Mouse (Mus musculus) cerebellum, postnatal 4 days (tissue): ENCODE measurements around the gene Dst.

Source experiments
- DNase-seq, 2 experiments: peaks; one replicate each; pipeline ENCODE4 v3.0.0; 2022; ENCODE audit warnings: low spot score in 2 of 2, mixed read lengths in 1 of 2

The Dst gene

DNA sequence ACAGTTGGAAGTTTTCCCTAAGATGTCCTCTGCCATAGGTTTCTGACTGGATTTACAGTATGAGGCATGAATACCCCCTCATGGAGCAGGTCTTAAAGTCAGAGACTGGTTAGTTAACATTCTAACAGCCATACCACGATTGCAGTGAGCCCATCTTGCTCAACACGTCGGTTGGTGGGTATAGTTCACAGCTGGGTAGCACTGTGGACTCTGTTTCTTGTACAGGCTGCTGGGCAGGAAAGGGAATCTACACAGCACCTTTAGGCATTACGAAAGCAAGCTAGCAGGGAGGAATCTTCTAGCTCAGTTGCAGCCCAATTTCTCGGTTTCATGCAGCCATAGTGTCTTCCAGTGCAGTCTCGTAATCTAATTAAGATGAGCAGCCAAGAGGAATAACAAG is 69.8 kb downstream of the Dst start:
- no peak for DNase-seq

DNA sequence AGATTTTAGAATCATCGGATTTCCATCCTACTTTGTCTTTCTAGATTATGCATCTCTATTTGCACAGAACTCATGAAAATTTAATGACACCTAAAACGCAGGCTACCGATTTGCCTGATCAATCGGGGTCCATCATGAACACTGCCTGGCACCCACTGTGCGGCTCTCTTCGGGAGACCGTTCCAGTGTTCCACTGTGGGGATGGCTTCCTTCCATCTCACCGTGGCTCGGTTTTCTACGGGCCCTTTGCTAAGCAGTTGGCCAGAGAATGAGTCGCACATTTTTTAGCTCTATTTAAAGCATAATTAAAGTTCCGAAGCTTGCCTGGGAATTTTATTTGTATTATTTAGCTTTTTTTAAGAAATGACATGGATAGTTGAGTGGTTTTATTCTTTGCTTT is 72.4 kb downstream of the Dst start:
- no peak for DNase-seq

GRCm38 (mm10) chr1:33989643-33990042 is 81.6 kb downstream of the Dst start:
- no peak for DNase-seq

DNA sequence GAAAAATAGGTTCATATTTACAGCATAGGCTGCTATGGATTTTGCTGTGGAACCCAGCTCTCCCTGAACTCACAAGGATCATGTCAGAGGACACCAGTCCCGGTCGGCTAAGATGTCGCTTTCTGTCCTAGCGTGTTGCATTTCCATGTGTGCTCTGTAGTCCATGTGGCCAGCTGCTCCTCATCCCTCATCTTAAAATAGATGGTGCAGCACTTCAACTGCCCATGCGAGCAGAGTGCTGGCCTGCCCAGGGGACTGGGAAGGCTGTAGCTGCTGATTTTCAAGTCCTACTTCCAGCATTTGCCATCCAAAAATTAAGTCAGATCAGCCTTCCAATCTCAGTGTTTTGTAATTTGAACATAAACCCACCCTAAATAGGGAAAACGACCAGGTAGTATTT is 83.0 kb downstream of the Dst start:
- no peak for DNase-seq

- no peak for DNase-seq
Measured at GRCm38 (mm10) chr1:33992810-33993209, 84.8 kb downstream of the Dst start.

DNA sequence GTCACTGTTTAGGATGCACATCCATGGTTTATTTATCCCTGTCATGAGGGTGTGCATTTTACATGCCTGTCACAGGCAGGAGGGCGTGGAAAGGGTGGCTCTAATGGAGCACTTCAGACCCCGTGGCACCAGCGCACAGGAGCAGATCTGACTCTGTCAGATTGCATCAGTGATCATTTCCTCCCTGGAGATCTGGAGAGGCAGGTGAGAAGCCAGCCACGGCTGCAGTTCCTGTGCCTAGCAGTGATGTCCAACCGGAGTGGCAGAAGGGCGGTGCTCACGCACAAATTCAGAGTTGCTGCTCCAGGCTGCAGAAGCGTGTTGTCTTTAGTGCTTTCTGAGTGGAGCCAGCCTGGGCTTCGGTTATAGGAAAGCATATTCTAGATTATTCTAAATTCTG is 86.2 kb downstream of the Dst start:
- DNase-seq, result no peak

GRCm38 (mm10) chr1:33995386-33995785 is 87.4 kb downstream of the Dst start:
- no peak for DNase-seq

GRCm38 (mm10) chr1:33996105-33996887 is 88.3 kb downstream of the Dst start:
- DNase-seq, result no peak

DNA sequence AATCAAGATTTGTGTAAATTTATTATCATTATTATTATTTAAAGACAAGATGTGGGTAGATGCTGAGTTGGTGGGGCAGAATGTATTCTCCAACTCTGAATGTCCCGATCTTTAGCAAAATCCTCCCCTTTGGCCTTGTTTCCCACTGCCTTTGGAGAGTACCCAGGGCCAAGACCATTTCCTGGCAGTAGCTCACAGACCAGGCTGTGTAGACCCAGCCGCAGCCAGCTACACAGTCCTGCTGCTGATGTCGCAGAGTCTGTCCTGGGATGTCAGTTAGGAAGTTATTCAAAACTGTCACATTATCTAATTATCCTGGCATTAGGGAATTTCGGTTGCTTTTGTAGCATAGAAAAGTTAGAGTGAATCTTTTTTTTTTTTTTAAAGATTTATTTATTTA is 94.3 kb downstream of the Dst start:
- no peak for DNase-seq

- no peak for DNase-seq
Measured at GRCm38 (mm10) chr1:34002970-34003369, 94.9 kb downstream of the Dst start.

DNA sequence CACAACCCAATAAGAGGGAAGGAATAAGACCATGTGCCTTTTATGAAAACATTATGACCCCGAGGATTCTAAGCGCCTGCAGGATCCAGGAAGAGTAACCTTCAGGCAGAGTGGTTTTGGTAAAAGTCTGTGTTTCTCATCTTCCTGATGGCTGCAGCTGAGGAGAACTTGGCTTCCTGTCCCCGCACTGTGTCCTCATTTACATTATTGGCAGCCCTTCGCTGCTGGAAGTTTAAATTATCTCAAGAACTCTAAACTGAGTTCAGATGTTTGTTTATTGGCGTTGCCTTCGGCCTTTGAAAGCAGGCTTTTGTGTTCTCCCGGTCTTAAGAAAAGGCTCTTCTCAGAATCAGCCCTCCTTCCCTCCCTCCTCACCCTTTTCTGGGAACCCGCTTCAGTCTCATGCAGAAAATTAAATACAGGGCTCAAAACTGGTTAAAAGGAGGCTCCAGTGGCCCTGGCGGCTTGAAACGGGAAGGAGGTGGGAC is 97.3 kb downstream of the Dst start:
- no peak for DNase-seq

DNA sequence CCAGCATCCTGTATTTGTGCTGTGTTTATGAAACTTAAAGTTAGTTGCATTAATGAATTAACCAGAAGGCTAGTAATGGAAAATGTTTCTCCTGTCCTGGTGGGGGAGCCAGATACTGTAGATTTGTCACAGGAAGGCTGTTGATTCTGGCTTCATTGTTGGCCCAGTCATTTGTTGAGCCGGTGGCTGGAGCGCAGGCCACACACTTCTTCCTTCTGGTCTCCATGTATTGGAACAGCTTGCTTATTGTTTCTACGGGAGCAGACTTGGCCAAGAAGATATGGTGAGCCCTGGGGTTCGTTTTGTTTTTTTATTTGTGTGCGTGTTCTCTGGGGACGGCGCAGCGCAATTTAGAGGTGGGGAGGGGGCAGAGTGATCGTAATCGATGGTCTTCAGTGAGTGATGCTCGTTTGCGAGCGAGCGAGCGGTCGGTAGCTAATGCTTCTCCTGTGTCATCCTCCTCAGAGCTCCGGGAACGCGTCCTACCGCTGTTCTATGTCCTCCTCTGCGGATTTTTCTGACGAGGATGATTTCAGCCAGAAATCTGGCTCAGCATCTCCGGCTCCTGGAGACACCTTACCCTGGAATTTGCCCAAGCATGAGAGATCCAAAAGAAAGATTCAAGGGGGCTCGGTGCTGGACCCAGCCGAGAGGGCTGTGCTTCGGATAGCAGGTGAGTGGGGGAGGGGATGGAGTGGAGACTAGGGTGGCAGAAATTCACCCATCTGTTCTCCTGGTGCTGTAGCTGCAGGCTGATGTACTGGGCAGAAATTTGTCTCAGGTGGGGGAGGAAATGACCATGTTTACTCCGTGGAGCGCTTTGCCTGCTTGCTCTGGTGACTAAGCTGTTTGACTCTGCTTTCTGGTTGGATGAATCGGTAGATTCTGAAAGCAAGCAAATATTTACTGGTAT is 98.0 kb downstream of the Dst start:
- DNase-seq, result peak in 1 of 2 experiments; percentile 70

GRCm38 (mm10) chr1:34006828-34007361 is 98.9 kb downstream of the Dst start:
- no peak for DNase-seq

- no peak for DNase-seq
Measured at GRCm38 (mm10) chr1:34007379-34007778, 99.4 kb downstream of the Dst start.

DNA sequence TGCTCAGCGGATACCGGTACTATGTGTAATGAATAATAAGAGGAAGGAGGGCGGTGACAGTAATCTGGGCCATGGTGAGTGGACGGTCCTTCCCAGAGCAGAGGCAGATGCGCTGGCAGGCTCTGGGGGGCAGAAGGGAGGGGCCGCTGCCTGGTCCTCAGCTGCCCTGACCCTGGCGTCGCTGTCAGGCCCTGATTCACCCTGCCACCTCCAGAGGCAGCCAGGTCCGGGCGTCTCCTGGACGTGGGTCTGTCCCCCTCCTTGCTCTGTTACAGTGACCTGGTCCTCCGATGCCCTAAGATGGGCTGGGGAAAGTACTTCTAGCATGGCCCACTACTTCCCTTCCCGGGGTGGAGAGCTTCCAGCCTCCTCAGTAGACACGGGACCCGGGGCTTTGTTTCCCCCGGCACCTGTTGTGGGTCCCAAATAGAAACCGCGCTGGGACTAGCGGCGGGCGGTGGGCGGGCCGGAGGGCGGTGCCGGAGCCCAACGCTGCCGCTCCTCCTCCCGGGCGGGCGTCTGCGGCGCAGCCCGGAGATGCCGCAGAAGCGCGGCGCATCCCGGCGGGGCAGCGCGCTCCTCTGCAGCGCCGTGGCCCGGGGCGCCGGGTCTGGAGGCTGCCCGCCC is 103.1 kb downstream of the Dst start:
- peak; percentile 32 to 56 for DNase-seq

- peak in 1 of 2 experiments; percentile 12 for DNase-seq
Measured at GRCm38 (mm10) chr1:34011821-34012271, 103.8 kb downstream of the Dst start.

GRCm38 (mm10) chr1:34013490-34013889 is 105.5 kb downstream of the Dst start:
- no peak for DNase-seq

DNA sequence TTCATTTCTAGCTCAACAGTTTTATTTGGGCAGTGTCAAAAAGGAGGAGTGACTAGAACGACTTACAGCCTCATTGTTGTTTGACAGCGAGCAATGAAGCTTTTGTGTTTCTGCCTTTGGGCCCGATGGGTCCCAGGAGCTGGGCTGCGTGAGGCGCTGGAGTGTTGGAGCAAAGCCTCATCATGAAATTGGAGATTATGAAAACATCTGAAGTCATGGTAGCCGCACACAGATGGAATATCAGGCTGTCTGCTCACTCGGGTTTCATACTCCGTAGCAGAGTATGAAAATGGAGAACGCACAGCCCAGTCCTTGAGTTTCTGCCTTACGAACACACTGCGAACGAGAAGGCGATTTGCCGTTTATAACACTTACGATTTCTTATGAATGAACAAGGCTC is 108.8 kb downstream of the Dst start:
- DNase-seq, result no peak

DNA sequence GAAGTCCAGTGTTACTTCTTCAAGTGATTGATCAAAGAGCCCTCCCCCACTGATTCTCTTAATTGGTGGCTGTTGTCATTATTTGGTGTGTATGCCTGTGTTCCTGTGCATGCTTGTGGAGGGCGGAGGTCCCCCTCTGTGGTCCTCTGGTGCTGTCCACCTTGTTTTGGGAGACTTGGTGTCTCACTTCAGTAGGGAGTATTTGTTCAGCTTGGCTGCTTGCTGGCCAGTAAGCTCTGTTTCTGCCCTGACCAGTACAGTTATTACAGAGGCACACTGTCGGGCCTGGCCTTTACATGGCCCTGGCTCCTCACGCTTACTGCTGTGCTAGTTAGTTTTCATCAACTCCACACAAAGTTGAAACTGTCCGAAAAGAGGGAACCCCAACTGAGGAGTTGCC is 109.3 kb downstream of the Dst start:
- no peak for DNase-seq

- DNase-seq, result no peak
Measured at GRCm38 (mm10) chr1:34020599-34020998, 112.6 kb downstream of the Dst start.

- no peak for DNase-seq
Measured at GRCm38 (mm10) chr1:34021574-34021973, 113.5 kb downstream of the Dst start.

GRCm38 (mm10) chr1:34023154-34023553 is 115.1 kb downstream of the Dst start:
- DNase-seq, result no peak
